Mouse (Mus musculus): ENCODE measurements at regions not wholly inside any gene's neighbourhood (a gene's known extent, or its start where the extent isn't known, plus 50 kb on each side); places are given as distances from the start of the nearest gene placed in this dataset.

- no peak for DNase-seq (ENCODE audit: low spot score in 2 of 2)
These were observed 59.7 kb upstream of the Tbx20 start for GRCm38 (mm10) chr9:24833766-24834165.

- no peak for DNase-seq (ENCODE audit: low spot score in 2 of 2)
These were observed 74.1 kb upstream of the Tbx20 start for GRCm38 (mm10) chr9:24848210-24848609.

GRCm38 (mm10) chr9:24859459-24859858 lies 85.4 kb upstream of the Tbx20 start:
- DNase-seq (ENCODE audit: low spot score in 2 of 2), result no peak

- DNase-seq (ENCODE audit: low spot score in 2 of 2), result no peak
These were observed 92.5 kb upstream of the Tbx20 start for GRCm38 (mm10) chr9:24866390-24867173.

GRCm38 (mm10) chr9:24868746-24869145 lies 94.6 kb upstream of the Tbx20 start:
- DNase-seq (ENCODE audit: low spot score in 2 of 2), result no peak

- no peak for DNase-seq (ENCODE audit: low spot score in 2 of 2)
These were observed 100.5 kb upstream of the Tbx20 start for GRCm38 (mm10) chr9:24874434-24875143.

- no peak for DNase-seq (ENCODE audit: low spot score in 2 of 2)
These were observed 104.5 kb upstream of the Tbx20 start for GRCm38 (mm10) chr9:24878384-24879174.

GRCm38 (mm10) chr9:24879662-24880061 lies 105.6 kb upstream of the Tbx20 start:
- DNase-seq (ENCODE audit: low spot score in 2 of 2), result no peak

- no peak for DNase-seq (ENCODE audit: low spot score in 2 of 2)
These were observed 109.9 kb upstream of the Tbx20 start for GRCm38 (mm10) chr9:24884011-24884410.

- no peak for DNase-seq (ENCODE audit: low spot score in 2 of 2)
These were observed 114.2 kb upstream of the Tbx20 start for GRCm38 (mm10) chr9:24888282-24888681.

- DNase-seq (ENCODE audit: low spot score in 2 of 2), result no peak
These were observed 122.6 kb upstream of the Tbx20 start for GRCm38 (mm10) chr9:24896498-24897261.

- no peak for DNase-seq (ENCODE audit: low spot score in 2 of 2)
These were observed 125.3 kb upstream of the Tbx20 start for GRCm38 (mm10) chr9:24899206-24899928.

GRCm38 (mm10) chr9:24903706-24904105 lies 129.6 kb upstream of the Tbx20 start:
- DNase-seq (ENCODE audit: low spot score in 2 of 2), result no peak

GRCm38 (mm10) chr9:24909086-24909979 lies 135.2 kb upstream of the Tbx20 start:
- peak in 1 of 2 experiments; percentile 8 for DNase-seq (ENCODE audit: low spot score in 2 of 2)

- no peak for DNase-seq (ENCODE audit: low spot score in 2 of 2)
These were observed 136.6 kb upstream of the Tbx20 start for GRCm38 (mm10) chr9:24910738-24911137.

GRCm38 (mm10) chr9:24920031-24920445 lies 145.9 kb upstream of the Tbx20 start:
- no peak for DNase-seq (ENCODE audit: low spot score in 2 of 2)

- no peak for DNase-seq (ENCODE audit: low spot score in 2 of 2)
These were observed 148.2 kb upstream of the Tbx20 start for GRCm38 (mm10) chr9:24922051-24922860.

GRCm38 (mm10) chr9:24923514-24923913 lies 149.4 kb upstream of the Tbx20 start:
- no peak for DNase-seq (ENCODE audit: low spot score in 2 of 2)

- DNase-seq (ENCODE audit: low spot score in 2 of 2), result no peak
These were observed 151.5 kb upstream of the Gm10181 start for GRCm38 (mm10) chr9:24937731-24938130.

All from frontal cortex, postnatal 25 days (tissue).